Mouse (Mus musculus) thymus, postnatal 4 days (tissue): ENCODE measurements around the gene Kat6b.

Experiments used
- DNase-seq: peaks from one replicate; pipeline ENCODE4 v3.0.0; 2021

Gene Kat6b

GRCm38 (mm10) chr14:21523851-21524441 is 42.7 kb downstream of the Kat6b start:
- no peak for DNase-seq

GRCm38 (mm10) chr14:21525674-21526073 is 44.4 kb downstream of the Kat6b start:
- DNase-seq = no peak

- no peak for DNase-seq
Observed at GRCm38 (mm10) chr14:21533566-21533965, 52.3 kb downstream of the Kat6b start.

- no peak for DNase-seq
Observed at GRCm38 (mm10) chr14:21534066-21534465, 52.8 kb downstream of the Kat6b start.

- no peak for DNase-seq
Observed at GRCm38 (mm10) chr14:21534542-21535272, 53.5 kb downstream of the Kat6b start.

GRCm38 (mm10) chr14:21536485-21537181 is 55.4 kb downstream of the Kat6b start:
- no peak for DNase-seq

- DNase-seq = no peak
Observed at GRCm38 (mm10) chr14:21537838-21538237, 56.6 kb downstream of the Kat6b start.

- no peak for DNase-seq
Observed at GRCm38 (mm10) chr14:21539731-21540130, 58.5 kb downstream of the Kat6b start.

- no peak for DNase-seq
Observed at GRCm38 (mm10) chr14:21540361-21540760, 59.1 kb downstream of the Kat6b start.

- no peak for DNase-seq
Observed at GRCm38 (mm10) chr14:21545529-21545928, 64.3 kb downstream of the Kat6b start.

GRCm38 (mm10) chr14:21546351-21546750 is 65.1 kb downstream of the Kat6b start:
- no peak for DNase-seq

GRCm38 (mm10) chr14:21547297-21547696 is 66.1 kb downstream of the Kat6b start:
- DNase-seq = no peak

GRCm38 (mm10) chr14:21547965-21548364 is 66.7 kb downstream of the Kat6b start:
- no peak for DNase-seq

- no peak for DNase-seq
Observed at GRCm38 (mm10) chr14:21548952-21549607, 67.8 kb downstream of the Kat6b start.

- no peak for DNase-seq
Observed at GRCm38 (mm10) chr14:21549608-21550115, 68.4 kb downstream of the Kat6b start.

- DNase-seq = no peak
Observed at GRCm38 (mm10) chr14:21550576-21550975, 69.3 kb downstream of the Kat6b start.

- DNase-seq = no peak
Observed at GRCm38 (mm10) chr14:21551655-21552054, 70.4 kb downstream of the Kat6b start.

GRCm38 (mm10) chr14:21552958-21553357 is 71.7 kb downstream of the Kat6b start:
- no peak for DNase-seq

GRCm38 (mm10) chr14:21554046-21554445 is 72.8 kb downstream of the Kat6b start:
- no peak for DNase-seq

GRCm38 (mm10) chr14:21558440-21559131 is 77.4 kb downstream of the Kat6b start:
- no peak for DNase-seq

GRCm38 (mm10) chr14:21559447-21559846 is 78.2 kb downstream of the Kat6b start:
- DNase-seq = no peak

- DNase-seq = peak; percentile 54
Observed at GRCm38 (mm10) chr14:21560481-21561209, 79.4 kb downstream of the Kat6b start.
